Mouse (Mus musculus) midbrain, embryonic 11.5 days (tissue): Measurements from ENCODE around the gene 4930451I11Rik. TPM values are rescaled to one million over a fixed set of nuclear protein-coding genes. Genes with fewer than 3 reads are reported as not detected.

ENCODE experiments used
- ATAC-seq: fragments of 200-750 bp; cut with Nextera tagmentation; 2 replicates; pipeline ENCODE4 v1.8.0; 2017; ENCODE audit warnings: moderate TSS enrichment, moderate library complexity; ENCODE audit not compliant: low FRiP score
- DNase-seq: peaks from one replicate; pipeline ENCODE4 v3.0.0; 2015; ENCODE audit warnings: low spot score; ENCODE audit errors: missing footprints
- H3K27ac ChIP-seq: fragments of 300-500 bp; sonication (generic); 2 replicates; pipeline ENCODE4 v1.5.1; 2014; ENCODE audit warnings: low read depth, low read length
- H3K27me3 ChIP-seq: fragments of 300-500 bp; sonication (generic); 2 replicates; pipeline ENCODE4 v1.6.1; 2014; ENCODE audit warnings: mild to moderate bottlenecking, low read length, moderate library complexity, mixed read lengths; ENCODE audit not compliant: control insufficient read depth, insufficient read depth
- H3K36me3 ChIP-seq: fragments of 300-500 bp; sonication (generic); 2 replicates; pipeline ENCODE4 v1.6.1; 2014; ENCODE audit warnings: mild to moderate bottlenecking, low read length, moderate library complexity, mixed read lengths; ENCODE audit not compliant: control insufficient read depth, insufficient read depth
- H3K4me1 ChIP-seq: fragments of 300-500 bp; sonication (generic); 2 replicates; pipeline ENCODE4 v1.6.1; 2014; ENCODE audit warnings: low read length; ENCODE audit not compliant: control insufficient read depth, insufficient read depth
- H3K4me2 ChIP-seq: fragments of 300-500 bp; sonication (generic); 2 replicates; pipeline ENCODE4 v1.6.1; 2014; ENCODE audit warnings: mild to moderate bottlenecking, moderate library complexity
- H3K4me3 ChIP-seq: fragments of 300-500 bp; sonication (generic); 2 replicates; pipeline ENCODE4 v1.5.1; 2014; ENCODE audit warnings: low read depth, low read length
- H3K9ac ChIP-seq: fragments of 300-500 bp; sonication (generic); 2 replicates; pipeline ENCODE4 v1.6.1; 2014; ENCODE audit warnings: low read length
- H3K9me3 ChIP-seq: fragments of 300-500 bp; sonication (generic); 2 replicates; pipeline ENCODE4 v1.6.1; 2016; ENCODE audit warnings: low read length; ENCODE audit not compliant: control insufficient read depth
- WGBS: fragments of 180-500 bp; shearing (Covaris S2); extraction: QIAGEN DNeasy Blood & Tissue Kit; methylation state at CpG from one replicate; pipeline ENCODE4 v1.1.7; 2014; 5-methylcytosine and 5-hydroxymethylcytosine counted together
- polyA plus RNA-seq: library from polyadenylated mRNA; unstranded; fragments of >200 nt; fragmentation: Nextera tagmentation; extraction: Ambion mirVana; gene quantifications from 2 replicates; pipeline ENCODE4 v1.2.1, GENCODE M21; 2014

The 4930451I11Rik gene
- polyA plus RNA-seq, 1 experiment from 2014 or later = not detected

DNA sequence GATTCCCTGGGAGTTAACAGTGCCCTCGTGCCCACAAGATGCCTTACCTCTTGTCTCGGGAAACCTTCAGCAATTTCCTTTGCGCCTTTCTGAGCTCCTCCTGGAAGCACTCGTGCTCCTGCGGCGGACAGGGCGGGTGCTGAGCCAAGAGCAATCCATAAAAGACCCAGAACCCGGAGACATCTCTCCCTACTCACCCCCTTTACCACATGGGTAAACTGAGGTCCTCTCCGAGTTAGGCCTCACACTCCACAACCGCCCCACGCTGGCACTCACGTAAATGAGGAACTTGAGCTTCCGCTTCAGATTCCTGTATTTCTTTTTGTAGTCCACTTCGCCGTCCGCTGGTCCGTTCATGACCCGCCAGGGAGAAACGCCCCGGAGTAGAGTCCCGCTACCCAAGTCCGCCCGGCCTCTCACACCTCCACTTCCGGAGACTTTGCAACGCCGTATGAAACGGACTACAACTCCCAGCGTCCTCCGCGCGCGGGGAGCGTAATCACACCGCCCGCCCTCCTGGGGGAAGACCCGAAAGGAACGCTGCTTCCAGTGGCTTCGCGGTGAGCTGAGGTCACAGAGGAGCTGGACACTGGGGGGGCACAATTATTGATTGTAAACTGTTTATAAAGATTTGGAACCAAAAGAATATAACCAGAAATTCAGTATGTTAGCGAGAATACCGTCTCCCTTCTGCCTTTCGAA lies 30.1 kb upstream of the 4930451I11Rik start, which contains the start of gene Hirip3:
Gene Hirip3 (plus strand): TSS at position 544 of the 702 bp plus-strand sequence.
- peaks cover 26% of the 10 kb centered on the region for H3K4me1 ChIP-seq
- peak; percentile 99 for DNase-seq
- no peaks in the 10 kb centered on the region for H3K27me3 ChIP-seq
- H3K36me3 ChIP-seq = peaks cover 22% of the 10 kb centered on the region
- peak within 1 kb of the TSS; percentile 66 for H3K4me2 ChIP-seq
- peak within 1 kb of the TSS; percentile 81 for H3K9ac ChIP-seq
- H3K4me3 ChIP-seq = peak within 1 kb of the TSS; percentile 57
- WGBS = 3% methylated on average over 42 of the region's 42 CpGs
- no peaks in the 10 kb centered on the region for H3K9me3 ChIP-seq
- peak; percentile 90 for ATAC-seq
- peak within 1 kb of the TSS; percentile 77 for H3K27ac ChIP-seq

DNA sequence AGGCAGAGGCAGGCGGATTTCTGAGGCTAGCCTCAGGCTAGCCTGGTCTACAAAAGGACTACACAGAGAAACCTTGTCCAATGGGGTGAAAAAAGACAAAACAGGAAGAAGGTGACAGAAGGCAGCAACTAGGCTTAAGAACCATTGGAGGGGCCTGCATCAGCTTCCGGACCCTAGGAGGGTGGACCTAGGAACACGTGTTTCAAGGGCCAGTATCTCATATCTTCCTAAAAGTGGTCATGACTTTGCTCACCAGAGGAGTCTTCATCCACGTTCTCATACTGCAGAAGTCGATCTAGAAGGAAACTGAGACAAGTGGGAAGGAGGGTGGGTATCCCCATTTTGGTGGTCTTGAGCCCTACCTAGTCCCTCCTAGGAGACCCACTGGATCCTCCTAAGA lies 29.5 kb upstream of the 4930451I11Rik start:
- peak overlapping the region; percentile 57 for H3K4me3 ChIP-seq
- DNase-seq (no peak), ATAC-seq (no peak)
- WGBS = 83% methylated on average over 5 of the region's 5 CpGs
- H3K36me3 ChIP-seq = peaks cover 19% of the 10 kb centered on the region
- H3K27me3 ChIP-seq = no peaks in the 10 kb centered on the region
- peak overlapping the region; percentile 66 for H3K4me2 ChIP-seq
- peaks cover 26% of the 10 kb centered on the region for H3K4me1 ChIP-seq
- H3K27ac ChIP-seq = no peak overlapping the region
- H3K9me3 ChIP-seq = no peaks in the 10 kb centered on the region
- peak overlapping the region; percentile 81 for H3K9ac ChIP-seq

DNA sequence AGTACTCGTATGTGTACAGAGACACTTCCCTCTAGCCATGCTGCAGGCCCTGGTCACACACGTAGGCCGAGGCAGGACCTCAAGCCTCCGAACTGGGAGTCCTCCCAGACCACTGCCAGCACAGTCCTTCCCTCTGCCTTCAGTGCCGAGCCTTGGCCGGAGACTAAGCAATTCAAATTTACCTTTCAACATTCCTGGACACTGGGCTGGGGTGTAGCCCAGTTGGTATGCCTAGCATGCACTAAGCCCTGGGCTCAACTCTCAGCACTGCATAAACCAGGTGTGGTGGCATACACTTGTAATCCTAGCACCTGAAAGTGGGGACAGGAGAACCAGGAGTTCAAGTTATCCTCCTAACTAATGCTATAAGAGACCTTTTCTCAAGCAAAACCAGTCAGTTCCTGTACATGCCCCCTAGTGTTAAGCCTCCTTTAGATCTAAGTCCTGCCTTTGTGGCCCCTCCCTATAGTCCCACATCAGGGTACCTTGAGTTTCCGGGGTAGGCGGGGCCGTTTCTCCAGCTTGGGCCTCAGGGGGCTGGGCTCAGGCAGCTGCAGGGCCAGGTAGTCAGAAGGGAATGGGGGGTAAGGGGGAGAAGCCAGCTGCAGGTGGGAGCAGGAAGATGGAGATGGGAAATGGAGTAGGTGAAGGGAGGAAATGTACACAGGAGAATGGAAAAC lies 25.4 kb upstream of the 4930451I11Rik start:
- 74% methylated on average over 9 of the region's 9 CpGs for WGBS
- H3K27ac ChIP-seq = no peak overlapping the region
- H3K4me3 ChIP-seq = no peak overlapping the region
- peaks cover 10% of the 10 kb centered on the region for H3K4me1 ChIP-seq
- H3K36me3 ChIP-seq = peaks cover 26% of the 10 kb centered on the region
- DNase-seq (no peak), ATAC-seq (no peak)
- no peak overlapping the region for H3K9ac ChIP-seq
- H3K27me3 ChIP-seq = no peaks in the 10 kb centered on the region; the same call in 1 of the 2 replicates
- H3K4me2 ChIP-seq = no peak overlapping the region
- H3K9me3 ChIP-seq = no peaks in the 10 kb centered on the region

DNA sequence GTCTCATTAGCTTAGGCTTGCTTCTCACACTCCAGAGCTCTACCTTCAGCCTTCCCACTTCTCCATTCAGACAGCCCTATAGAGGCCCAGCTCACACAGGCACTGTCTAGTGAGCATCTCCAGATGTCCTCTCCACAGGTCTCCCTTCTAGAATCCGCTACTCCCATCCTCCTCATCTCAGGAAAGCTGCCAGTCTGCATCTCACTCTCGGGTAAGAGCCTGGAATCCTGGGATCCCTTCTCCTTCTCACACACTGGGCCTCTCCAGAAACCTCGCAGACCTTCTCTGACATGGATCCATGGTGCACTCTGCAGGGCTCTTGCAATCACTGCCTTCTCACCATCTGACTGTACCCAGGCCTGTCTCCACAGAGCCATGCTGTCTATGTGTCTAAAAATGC lies 24.2 kb upstream of the 4930451I11Rik start:
- WGBS = 85% methylated on average over 3 of the region's 3 CpGs
- Histone ChIP-seq H3K27me3 (no peaks in the 10 kb centered on the region; the same call in 1 of the 2 replicates), H3K4me2 (no peak overlapping the region), H3K9ac (no peak overlapping the region), H3K9me3 (no peaks in the 10 kb centered on the region), H3K4me1 (peaks cover 9% of the 10 kb centered on the region), H3K36me3 (peaks cover 26% of the 10 kb centered on the region), H3K4me3 (no peak overlapping the region), H3K27ac (no peak overlapping the region)
- ATAC-seq (no peak), DNase-seq (no peak)

DNA sequence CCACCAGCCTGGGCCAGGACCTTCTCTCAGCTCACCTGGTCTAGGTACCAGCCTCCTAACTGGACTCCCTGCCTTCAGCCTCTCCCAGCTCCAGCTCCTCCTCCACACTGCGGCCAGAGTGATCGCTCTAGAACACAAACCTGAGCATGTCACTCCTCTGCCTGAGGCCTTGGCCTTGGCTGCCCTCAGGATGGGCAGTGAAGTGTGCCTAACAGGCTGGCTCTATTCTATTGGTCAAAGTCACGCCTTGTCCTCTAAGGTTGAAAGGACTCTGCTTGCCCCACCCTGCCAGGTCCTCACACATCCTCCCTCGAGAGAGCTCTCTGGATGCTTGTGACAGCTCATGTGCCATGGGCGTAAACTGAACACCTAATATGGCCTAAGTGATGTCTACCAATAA lies 22.0 kb upstream of the 4930451I11Rik start:
- WGBS = 87% methylated on average over 5 of the region's 5 CpGs
- H3K27ac ChIP-seq = no peak overlapping the region
- H3K27me3 ChIP-seq = peaks cover 12% of the 10 kb centered on the region
- DNase-seq (no peak), ATAC-seq (no peak)
- no peak overlapping the region for H3K4me3 ChIP-seq
- H3K9me3 ChIP-seq = no peaks in the 10 kb centered on the region
- H3K4me2 ChIP-seq = no peak overlapping the region
- peaks cover 21% of the 10 kb centered on the region; the same call in 1 of the 2 replicates for H3K36me3 ChIP-seq
- no peak overlapping the region for H3K9ac ChIP-seq
- peaks cover 14% of the 10 kb centered on the region for H3K4me1 ChIP-seq

- Histone ChIP-seq H3K27me3 (peaks cover 17% of the 10 kb centered on the region), H3K4me3 (no peak overlapping the region), H3K4me2 (no peak overlapping the region), H3K27ac (no peak overlapping the region), H3K9me3 (no peaks in the 10 kb centered on the region), H3K4me1 (peaks cover 22% of the 10 kb centered on the region), H3K36me3 (peaks cover 19% of the 10 kb centered on the region; the same call in 1 of the 2 replicates), H3K9ac (0 out of 2 replicates have a peak overlapping the region, but pooled peaks have one; percentile 28)
- 36% methylated on average over 12 of the region's 12 CpGs for WGBS
- no peak for ATAC-seq
- no peak for DNase-seq
These were observed 19.8 kb upstream of the 4930451I11Rik start for GRCm38 (mm10) chr7:126851192-126851591.

- Histone ChIP-seq H3K36me3 (peaks cover 13% of the 10 kb centered on the region; the same call in 1 of the 2 replicates), H3K4me1 (peaks cover 22% of the 10 kb centered on the region), H3K27me3 (peaks cover 17% of the 10 kb centered on the region), H3K4me3 (no peak overlapping the region), H3K9me3 (no peaks in the 10 kb centered on the region), H3K27ac (no peak overlapping the region), H3K9ac (no peak overlapping the region), H3K4me2 (no peak overlapping the region)
- ATAC-seq (no peak), DNase-seq (no peak)
- WGBS = 90% methylated on average over 6 of the region's 6 CpGs
These were observed 18.7 kb upstream of the 4930451I11Rik start for GRCm38 (mm10) chr7:126850161-126850560.

GRCm38 (mm10) chr7:126848794-126849193 lies 17.4 kb upstream of the 4930451I11Rik start:
- DNase-seq (no peak), ATAC-seq (peak; percentile 12; the same call in 1 of the 2 replicates)
- Histone ChIP-seq H3K4me3 (peak overlapping the region; percentile 56), H3K4me2 (peak overlapping the region; percentile 100), H3K27ac (no peak overlapping the region), H3K36me3 (peaks cover 12% of the 10 kb centered on the region; the same call in 1 of the 2 replicates), H3K9ac (peak overlapping the region; percentile 80), H3K9me3 (no peaks in the 10 kb centered on the region), H3K27me3 (peaks cover 17% of the 10 kb centered on the region), H3K4me1 (peaks cover 22% of the 10 kb centered on the region)
- WGBS = 28% methylated on average over 10 of the region's 10 CpGs
